Mouse (Mus musculus): ENCODE data around the gene Hspb7.

Gene Hspb7

GRCm38 (mm10) chr4:141451251-141451650 lies 30.7 kb downstream of the Hspb7 start:
- DNase-seq, result no peak

- DNase-seq, result no peak
Measured at GRCm38 (mm10) chr4:141451916-141452450, 31.4 kb downstream of the Hspb7 start.

- no peak for DNase-seq
Measured at GRCm38 (mm10) chr4:141454581-141455350, 34.2 kb downstream of the Hspb7 start.

- no peak for DNase-seq
Measured at GRCm38 (mm10) chr4:141455526-141455925, 34.9 kb downstream of the Hspb7 start.

GRCm38 (mm10) chr4:141456193-141456938 lies 35.8 kb downstream of the Hspb7 start:
- no peak for DNase-seq

GRCm38 (mm10) chr4:141458236-141458635 lies 37.7 kb downstream of the Hspb7 start:
- DNase-seq, result peak; percentile 40 to 46

- DNase-seq, result no peak
Measured at GRCm38 (mm10) chr4:141458888-141459287, 38.3 kb downstream of the Hspb7 start.

GRCm38 (mm10) chr4:141459766-141460165 lies 39.2 kb downstream of the Hspb7 start:
- no peak for DNase-seq

- DNase-seq, result no peak
Measured at GRCm38 (mm10) chr4:141460481-141460880, 39.9 kb downstream of the Hspb7 start.

GRCm38 (mm10) chr4:141461088-141461487 lies 40.5 kb downstream of the Hspb7 start:
- no peak for DNase-seq

GRCm38 (mm10) chr4:141461576-141461975 lies 41.0 kb downstream of the Hspb7 start:
- no peak for DNase-seq

GRCm38 (mm10) chr4:141463472-141463871 lies 42.9 kb downstream of the Hspb7 start:
- DNase-seq, result peak; percentile 57 to 76

- DNase-seq, result no peak
Measured at GRCm38 (mm10) chr4:141464722-141465121, 44.1 kb downstream of the Hspb7 start.

GRCm38 (mm10) chr4:141465512-141466288 lies 45.1 kb downstream of the Hspb7 start:
- no peak for DNase-seq

GRCm38 (mm10) chr4:141466289-141466795 lies 45.8 kb downstream of the Hspb7 start:
- DNase-seq, result no peak

- DNase-seq, result no peak
Measured at GRCm38 (mm10) chr4:141466844-141467580, 46.4 kb downstream of the Hspb7 start.

- DNase-seq, result no peak
Measured at GRCm38 (mm10) chr4:141467581-141467927, 47.0 kb downstream of the Hspb7 start.

GRCm38 (mm10) chr4:141468576-141468975 lies 48.0 kb downstream of the Hspb7 start:
- no peak for DNase-seq

GRCm38 (mm10) chr4:141469343-141469742 lies 48.8 kb downstream of the Hspb7 start:
- no peak for DNase-seq

GRCm38 (mm10) chr4:141471491-141471890 lies 50.9 kb downstream of the Hspb7 start:
- no peak for DNase-seq

GRCm38 (mm10) chr4:141472641-141473321 lies 52.2 kb downstream of the Hspb7 start:
- no peak for DNase-seq

GRCm38 (mm10) chr4:141474431-141474830 lies 53.9 kb downstream of the Hspb7 start:
- no peak for DNase-seq

Measured in kidney, adult 8-10 months (tissue).